Mouse (Mus musculus) retina, postnatal 7 days (tissue): ENCODE data around the gene Olfr145.

Experiments
- DNase-seq: peaks from one replicate; pipeline ENCODE4 v3.0.0-alpha.2; 2012; ENCODE audit warnings: low read depth, low spot score

The Olfr145 gene

GRCm38 (mm10) chr9:37896661-37897060, at the start of gene Olfr145:
Gene Olfr145 (plus strand): TSS chr9:37896724.
- no peak for DNase-seq

GRCm38 (mm10) chr9:37849267-37849666, 47.3 kb upstream of the Olfr145 start:
- no peak for DNase-seq

- no peak for DNase-seq
These were observed 42.6 kb upstream of the Olfr145 start, which contains the start of gene Olfr877 for GRCm38 (mm10) chr9:37853969-37854368. Gene Olfr877 (plus strand): TSS chr9:37854269.

GRCm38 (mm10) chr9:37863325-37863724, 33.2 kb upstream of the Olfr145 start:
- no peak for DNase-seq

GRCm38 (mm10) chr9:37870246-37870645, 26.3 kb upstream of the Olfr145 start:
- DNase-seq = no peak

- no peak for DNase-seq
These were observed 25.4 kb upstream of the Olfr145 start for GRCm38 (mm10) chr9:37871097-37871496.

- no peak for DNase-seq
These were observed 25.0 kb upstream of the Olfr145 start for GRCm38 (mm10) chr9:37871536-37871935.

GRCm38 (mm10) chr9:37890960-37891359, 5.6 kb upstream of the Olfr145 start:
- no peak for DNase-seq

GRCm38 (mm10) chr9:37905555-37905954, 9.0 kb downstream of the Olfr145 start:
- DNase-seq = no peak

GRCm38 (mm10) chr9:37917540-37917939, 21.0 kb downstream of the Olfr145 start, which contains the start of gene Olfr878:
Gene Olfr878 (plus strand): TSS chr9:37917840.
- DNase-seq = no peak

GRCm38 (mm10) chr9:37918018-37918417, 21.5 kb downstream of the Olfr145 start:
- no peak for DNase-seq

GRCm38 (mm10) chr9:37924194-37924593, 27.7 kb downstream of the Olfr145 start:
- DNase-seq = no peak

- DNase-seq = no peak
These were observed 28.9 kb downstream of the Olfr145 start for GRCm38 (mm10) chr9:37925445-37925844.

GRCm38 (mm10) chr9:37926019-37927013, 29.8 kb downstream of the Olfr145 start:
- no peak for DNase-seq

- DNase-seq = peak; percentile 54
These were observed 36.0 kb downstream of the Olfr145 start for GRCm38 (mm10) chr9:37932519-37932918.

GRCm38 (mm10) chr9:37934146-37934545, 37.6 kb downstream of the Olfr145 start:
- no peak for DNase-seq

GRCm38 (mm10) chr9:37941167-37941566, 44.6 kb downstream of the Olfr145 start:
- no peak for DNase-seq
